Mouse (Mus musculus): ENCODE measurements around the gene Gatad2b.

GRCm38 (mm10) chr3:90340177-90340576 lies 47.2 kb downstream of the Gatad2b start:
- TF ChIP-seq POLR2A (IDR thresholded peaks at IDR 0.05; ENCODE audit: borderline replicate concordance, insufficient read depth, low read length) (no peak), CTCF (IDR thresholded peaks at IDR 0.05; ENCODE audit: borderline replicate concordance, insufficient read depth, low read depth, low read length) (no peak)
